Mouse (Mus musculus) MEL (cell line): Measurements from ENCODE around the gene Rangap1. TPM values are rescaled to one million over a fixed set of nuclear protein-coding genes. Genes with fewer than 3 reads are reported as not detected.

Source experiments
- DNase-seq: peaks from one replicate; pipeline ENCODE4 v3.0.0; 2011; ENCODE audit warnings: low read depth, low spot score
- H3K27ac ChIP-seq: 2 replicates; pipeline ENCODE4 v1.5.1; 2012; ENCODE audit warnings: low read depth, mild to moderate bottlenecking, control low read depth, low read length, moderate library complexity; ENCODE audit not compliant: control insufficient read depth
- H3K27me3 ChIP-seq, 2 experiments: fragments of 150-350 bp in 1 of 2; sonication (generic) in 1 of 2; 2 replicates each; pipeline ENCODE4 v1.6.1; 2012; ENCODE audit warnings: low read length in 2 of 2, mild to moderate bottlenecking in 2 of 2, improper control_type of control experiment in 1 of 2, moderate library complexity in 1 of 2; ENCODE audit not compliant: insufficient read depth in 2 of 2, control insufficient read depth in 1 of 2
- H3K36me3 ChIP-seq, 2 experiments: 2 replicates each; pipeline ENCODE4 v1.6.1; 2012 to 2014; ENCODE audit warnings: low read length in 2 of 2, improper control_type of control experiment in 1 of 2, inconsistent platforms in 1 of 2, mild to moderate bottlenecking in 1 of 2; ENCODE audit not compliant: insufficient read depth in 2 of 2, control insufficient read depth in 1 of 2
- H3K4me1 ChIP-seq, 2 experiments: fragments of 150-350 bp in 1 of 2; sonication (generic) in 1 of 2; 2 replicates each; pipeline ENCODE4 v1.6.1; 2012; ENCODE audit warnings: low read length in 2 of 2, improper control_type of control experiment in 1 of 2, mild to moderate bottlenecking in 1 of 2; ENCODE audit not compliant: insufficient read depth in 2 of 2, control insufficient read depth in 1 of 2
- H3K4me3 ChIP-seq, 2 experiments: fragments of 150-350 bp in 1 of 2; sonication (generic) in 1 of 2; 2 replicates each; pipeline ENCODE4 v1.5.1; 2012; ENCODE audit warnings: low read depth in 2 of 2, low read length in 2 of 2, mild to moderate bottlenecking in 2 of 2, moderate library complexity in 2 of 2, control low read depth in 1 of 2, improper control_type of control experiment in 1 of 2; ENCODE audit not compliant: control insufficient read depth in 1 of 2, insufficient read depth in 1 of 2
- H3K79me2 ChIP-seq: 2 replicates; pipeline ENCODE4 v1.6.1; 2012; ENCODE audit warnings: mild to moderate bottlenecking, low read length, moderate library complexity; ENCODE audit not compliant: control insufficient read depth, poor library complexity, insufficient read depth
- H3K9ac ChIP-seq: 2 replicates; pipeline ENCODE4 v1.6.1; 2012; ENCODE audit warnings: low read depth, mild to moderate bottlenecking, control low read depth, low read length, moderate library complexity; ENCODE audit not compliant: control insufficient read depth, poor library complexity, severe bottlenecking
- H3K9me3 ChIP-seq: fragments of 150-350 bp; sonication (generic); replicated peaks from 2 replicates; pipeline ENCODE4 v1.6.1; 2012; ENCODE audit warnings: mild to moderate bottlenecking, low read length, improper control_type of control experiment, moderate library complexity; ENCODE audit not compliant: insufficient read depth
- BHLHE40 ChIP-seq: IDR thresholded peaks from 2 replicates; pipeline ENCODE4 v1.6.1; 2012; ENCODE audit warnings: low read depth, mild to moderate bottlenecking, inconsistent platforms, low read length, improper control_type of control experiment, borderline replicate concordance
- CHD1 ChIP-seq: IDR thresholded peaks from 2 replicates; pipeline ENCODE4 v1.6.1; 2012; ENCODE audit warnings: low read depth, mild to moderate bottlenecking, inconsistent platforms, low read length, improper control_type of control experiment
- CHD2 ChIP-seq: IDR thresholded peaks from 2 replicates; pipeline ENCODE4 v1.6.1; 2011; ENCODE audit warnings: low read length, improper control_type of control experiment
- CTCF ChIP-seq, 3 experiments: IDR thresholded peaks in 2 of 3; conservative IDR thresholded peaks in 1 of 3; 2 replicates each; pipeline ENCODE4 v1.5.1; 2011 to 2012; ENCODE audit warnings: low read length in 3 of 3, low read depth in 2 of 3, mild to moderate bottlenecking in 2 of 3, improper control_type of control experiment in 1 of 3, inconsistent platforms in 1 of 3, mixed read lengths in 1 of 3, moderate library complexity in 1 of 3; ENCODE audit not compliant: control insufficient read depth in 1 of 3, insufficient read depth in 1 of 3, poor library complexity in 1 of 3, severe bottlenecking in 1 of 3
- E2F4 ChIP-seq: IDR thresholded peaks from 2 replicates; pipeline ENCODE4 v1.6.1; 2011; ENCODE audit warnings: low read depth, low read length, improper control_type of control experiment, borderline replicate concordance
- ELF1 ChIP-seq: IDR thresholded peaks from 2 replicates; pipeline ENCODE4 v1.6.1; 2014; ENCODE audit warnings: low read depth, mild to moderate bottlenecking, inconsistent platforms, low read length, improper control_type of control experiment, moderate library complexity
- EP300 ChIP-seq, 2 experiments: IDR thresholded peaks; 2 replicates each; pipeline ENCODE4 v1.6.1; 2011; ENCODE audit warnings: improper control_type of control experiment in 2 of 2, low read length in 2 of 2, low read depth in 1 of 2, mild to moderate bottlenecking in 1 of 2
- ETS1 ChIP-seq: IDR thresholded peaks from 2 replicates; pipeline ENCODE4 v1.6.1; 2012; ENCODE audit warnings: low read depth, mild to moderate bottlenecking, inconsistent platforms, low read length, improper control_type of control experiment, moderate library complexity
- GABPA ChIP-seq: IDR thresholded peaks from 2 replicates; pipeline ENCODE4 v1.6.1; 2012; ENCODE audit warnings: low read depth, mild to moderate bottlenecking, inconsistent platforms, low read length, improper control_type of control experiment, moderate library complexity
- GATA1 ChIP-seq: IDR thresholded peaks from 2 replicates; pipeline ENCODE4 v1.6.1; 2011; ENCODE audit warnings: low read depth, low read length, improper control_type of control experiment
- HCFC1 ChIP-seq: IDR thresholded peaks from 2 replicates; pipeline ENCODE4 v1.6.1; 2012; ENCODE audit warnings: low read depth, mild to moderate bottlenecking, inconsistent platforms, low read length, improper control_type of control experiment, moderate library complexity
- JUND ChIP-seq: IDR thresholded peaks from 2 replicates; pipeline ENCODE4 v1.6.1; 2011; ENCODE audit warnings: low read depth, mild to moderate bottlenecking, improper control_type of control experiment, low read length
- KAT2A ChIP-seq: conservative IDR thresholded peaks from 2 replicates; pipeline ENCODE4 v1.6.1; 2012; ENCODE audit warnings: low read depth, low read length, improper control_type of control experiment, inconsistent platforms
- MAFK ChIP-seq: IDR thresholded peaks from 2 replicates; pipeline ENCODE4 v1.6.1; 2011; ENCODE audit warnings: low read depth, mild to moderate bottlenecking, low read length, improper control_type of control experiment, borderline replicate concordance
- MAX ChIP-seq: IDR thresholded peaks from 2 replicates; pipeline ENCODE4 v1.6.1; 2011; ENCODE audit warnings: low read length, improper control_type of control experiment
- MAZ ChIP-seq: IDR thresholded peaks from 2 replicates; pipeline ENCODE4 v1.6.1; 2012; ENCODE audit warnings: low read depth, mild to moderate bottlenecking, inconsistent platforms, low read length, improper control_type of control experiment
- MEF2A ChIP-seq: IDR thresholded peaks from 2 replicates; pipeline ENCODE4 v1.6.1; 2014; ENCODE audit warnings: low read depth, mild to moderate bottlenecking, inconsistent platforms, low read length, improper control_type of control experiment; ENCODE audit not compliant: poor library complexity, insufficient replicate concordance, severe bottlenecking; ENCODE audit errors: extremely low read depth
- MYB ChIP-seq: IDR thresholded peaks from 2 replicates; pipeline ENCODE4 v1.6.1; 2011; ENCODE audit warnings: mild to moderate bottlenecking, low read depth, low read length, improper control_type of control experiment
- MYC ChIP-seq: IDR thresholded peaks from 2 replicates; pipeline ENCODE4 v1.6.1; 2011; ENCODE audit warnings: low read depth, mild to moderate bottlenecking, low read length, improper control_type of control experiment, moderate library complexity
- NELFE ChIP-seq: IDR thresholded peaks from 2 replicates; pipeline ENCODE4 v1.6.1; 2011; ENCODE audit warnings: low read depth, low read length, improper control_type of control experiment
- NRF1 ChIP-seq: IDR thresholded peaks from 2 replicates; pipeline ENCODE4 v1.6.1; 2014; ENCODE audit warnings: low read depth, mild to moderate bottlenecking, inconsistent platforms, low read length, improper control_type of control experiment, moderate library complexity; ENCODE audit not compliant: poor library complexity, insufficient read depth, severe bottlenecking
- POLR2A ChIP-seq, 2 experiments: IDR thresholded peaks; 2 replicates each; pipeline ENCODE4 v1.6.1; 2011 to 2012; ENCODE audit warnings: low read length in 2 of 2, mild to moderate bottlenecking in 2 of 2, control low read depth in 1 of 2, improper control_type of control experiment in 1 of 2, low read depth in 1 of 2, moderate library complexity in 1 of 2; ENCODE audit not compliant: control insufficient read depth in 1 of 2, insufficient read depth in 1 of 2, poor library complexity in 1 of 2
- POLR2AphosphoS2 ChIP-seq: IDR thresholded peaks from 2 replicates; pipeline ENCODE4 v1.6.1; 2011; ENCODE audit warnings: low read length, improper control_type of control experiment
- POLR2AphosphoS5 ChIP-seq: IDR thresholded peaks from 2 replicates; pipeline ENCODE4 v1.6.1; 2012; ENCODE audit warnings: low read depth, borderline replicate concordance, mild to moderate bottlenecking, inconsistent platforms, low read length, moderate library complexity, mixed read lengths
- RAD21 ChIP-seq: IDR thresholded peaks from 2 replicates; pipeline ENCODE4 v1.6.1; 2011; ENCODE audit warnings: mild to moderate bottlenecking, low read depth, low read length, improper control_type of control experiment
- RCOR1 ChIP-seq: IDR thresholded peaks from 2 replicates; pipeline ENCODE4 v1.6.1; 2012; ENCODE audit warnings: low read depth, mild to moderate bottlenecking, inconsistent platforms, low read length, improper control_type of control experiment
- SIN3A ChIP-seq: IDR thresholded peaks from 2 replicates; pipeline ENCODE4 v1.6.1; 2012; ENCODE audit warnings: low read length, improper control_type of control experiment, inconsistent platforms
- SMC3 ChIP-seq: IDR thresholded peaks from 2 replicates; pipeline ENCODE4 v1.6.1; 2011; ENCODE audit warnings: low read depth, low read length, improper control_type of control experiment
- TAL1 ChIP-seq: IDR thresholded peaks from 2 replicates; pipeline ENCODE4 v1.6.1; 2012; ENCODE audit warnings: mild to moderate bottlenecking, inconsistent platforms, low read length, moderate library complexity, mixed read lengths
- TBP ChIP-seq: IDR thresholded peaks from 2 replicates; pipeline ENCODE4 v1.8.0; 2011; ENCODE audit warnings: low read depth, low read length, improper control_type of control experiment
- TCF12 ChIP-seq: IDR thresholded peaks from 2 replicates; pipeline ENCODE4 v1.6.1; 2014; ENCODE audit warnings: low read depth, mild to moderate bottlenecking, inconsistent platforms, low read length, improper control_type of control experiment, moderate library complexity
- UBTF ChIP-seq: IDR thresholded peaks from 2 replicates; pipeline ENCODE4 v1.6.1; 2012; ENCODE audit warnings: low read depth, mild to moderate bottlenecking, inconsistent platforms, low read length, improper control_type of control experiment, moderate library complexity, borderline replicate concordance; ENCODE audit not compliant: insufficient read depth
- USF1 ChIP-seq: IDR thresholded peaks from 2 replicates; pipeline ENCODE4 v1.6.1; 2014; ENCODE audit warnings: low read depth, mild to moderate bottlenecking, inconsistent platforms, low read length, improper control_type of control experiment, moderate library complexity
- USF2 ChIP-seq, 2 experiments: IDR thresholded peaks; 2 replicates each; pipeline ENCODE4 v1.6.1; 2011 to 2012; ENCODE audit warnings: improper control_type of control experiment in 2 of 2, low read length in 2 of 2, borderline replicate concordance in 1 of 2, inconsistent platforms in 1 of 2, low read depth in 1 of 2, mild to moderate bottlenecking in 1 of 2; ENCODE audit not compliant: insufficient read depth in 1 of 2
- ZC3H11A ChIP-seq: IDR thresholded peaks from 2 replicates; pipeline ENCODE4 v1.6.1; 2012; ENCODE audit warnings: low read depth, mild to moderate bottlenecking, inconsistent platforms, low read length, improper control_type of control experiment
- ZKSCAN1 ChIP-seq: IDR thresholded peaks from 2 replicates; pipeline ENCODE4 v1.6.1; 2012; ENCODE audit warnings: low read depth, mild to moderate bottlenecking, inconsistent platforms, low read length, improper control_type of control experiment, moderate library complexity
- ZMIZ1 ChIP-seq: IDR thresholded peaks from 2 replicates; pipeline ENCODE4 v1.6.1; 2012; ENCODE audit warnings: low read depth, mild to moderate bottlenecking, inconsistent platforms, low read length, improper control_type of control experiment, moderate library complexity
- ZNF384 ChIP-seq: IDR thresholded peaks from 2 replicates; pipeline ENCODE4 v1.6.1; 2012; ENCODE audit warnings: low read depth, mild to moderate bottlenecking, inconsistent platforms, low read length, improper control_type of control experiment
- polyA plus RNA-seq, 2 experiments: library from polyadenylated mRNA; stranded (reverse) in 1 of 2; unstranded in 1 of 2; fragments of >175 nt in 1 of 2; fragments of >200 nt in 1 of 2; gene quantifications; 2 replicates each; pipeline versions ENCODE4 v1.2.1 to v1.2.4; 2012; ENCODE audit warnings: low replicate concordance in 2 of 2, low read depth in 1 of 2; ENCODE audit not compliant: insufficient read length in 2 of 2, insufficient read depth in 1 of 2, missing spikeins in 1 of 2
- total RNA-seq: library from RNA; depleted of rRNA; stranded (reverse); fragments of 300-350 nt; gene quantifications from 2 replicates; pipeline ENCODE4 v1.2.3, GENCODE M21; 2012

The Rangap1 gene
- total and polyA plus RNA-seq, 3 experiments, result 191 to 281 TPM; not detected in 1

DNA sequence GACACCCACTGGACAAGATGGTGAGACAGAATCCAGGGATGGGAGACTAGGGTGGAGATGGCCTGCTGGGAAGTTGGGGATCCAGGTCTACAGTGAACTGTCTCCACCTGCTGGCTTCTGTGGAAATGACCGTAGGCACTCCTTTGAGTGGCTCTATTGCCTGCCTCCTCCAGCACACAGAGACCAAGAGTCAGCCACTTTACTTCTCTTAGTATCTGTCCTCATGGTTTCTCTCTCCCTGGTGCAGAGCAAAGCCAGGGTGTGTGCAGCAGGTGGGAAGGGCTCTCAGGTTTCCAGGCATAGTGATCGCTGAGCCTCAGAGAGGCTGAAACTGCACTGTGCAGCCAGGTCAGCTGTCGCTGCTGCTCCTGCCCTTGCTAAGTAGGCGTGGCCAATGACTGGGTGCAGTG lies 75.1 kb downstream of the Rangap1 start:
- Histone ChIP-seq H3K27ac (no peak overlapping the region), H3K36me3 (peaks cover under 1 to 8% of the 10 kb centered on the region in 2 experiments; a peak in 3 of 4 replicates), H3K9ac (no peak overlapping the region), H3K79me2 (peaks cover 8% of the 10 kb centered on the region), H3K9me3 (no peaks in the 10 kb centered on the region), H3K4me3 (no peak overlapping the region), H3K4me1 (peaks cover under 1 to 3% of the 10 kb centered on the region in 2 experiments; a peak in 2 of 4 replicates), H3K27me3 (no peaks in the 10 kb centered on the region)
- peak; percentile 65 for DNase-seq
- TF ChIP-seq MAX, result no peak
- TF ChIP-seq ZMIZ1, result no peak
- TF ChIP-seq NELFE, result no peak
- TF ChIP-seq HCFC1, result no peak
- TF ChIP-seq NRF1, result no peak
- TF ChIP-seq TBP, result no peak
- no peak for TF ChIP-seq GABPA
- no peak for TF ChIP-seq ETS1
- TF ChIP-seq ZNF384, result 0 out of 2 replicates have a peak, but pooled peaks have one; percentile 15
- TF ChIP-seq KAT2A, result no peak
- TF ChIP-seq MEF2A, result no peak
- TF ChIP-seq GATA1, result no peak
- no peak for TF ChIP-seq POLR2A (IDR thresholded peaks at IDR 0.05; ENCODE audit: control insufficient read depth in 1 of 2, insufficient read depth in 1 of 2, low read depth in 1 of 2, low read length in 2 of 2, poor library complexity in 1 of 2)
- no peak for TF ChIP-seq CHD2
- TF ChIP-seq JUND, result no peak
- TF ChIP-seq MYB, result no peak
- no peak for TF ChIP-seq USF2 (IDR thresholded peaks at IDR 0.05; ENCODE audit: borderline replicate concordance in 1 of 2, insufficient read depth in 1 of 2, low read depth in 1 of 2, low read length in 2 of 2)
- TF ChIP-seq MYC, result no peak
- no peak for TF ChIP-seq TCF12
- no peak for TF ChIP-seq E2F4
- no peak for TF ChIP-seq POLR2AphosphoS2
- peak; percentile 74 for TF ChIP-seq RAD21
- peak; percentile 56 for TF ChIP-seq ZC3H11A
- TF ChIP-seq MAZ, result no peak
- TF ChIP-seq MAFK, result no peak
- TF ChIP-seq RCOR1, result no peak
- TF ChIP-seq CTCF (IDR thresholded peaks at IDR 0.05 in 2 of 3, conservative IDR thresholded peaks at IDR 0.05 in 1 of 3; ENCODE audit: control insufficient read depth in 1 of 3, insufficient read depth in 1 of 3, low read depth in 2 of 3, low read length in 3 of 3, poor library complexity in 1 of 3, severe bottlenecking in 1 of 3), result peak; percentile 67 to 81 (median 69)
- no peak for TF ChIP-seq BHLHE40
- no peak for TF ChIP-seq EP300 (IDR thresholded peaks at IDR 0.05; ENCODE audit: low read depth in 1 of 2, low read length in 2 of 2)
- peak; percentile 35; the same call in 1 of the 2 replicates for TF ChIP-seq SIN3A
- no peak for TF ChIP-seq POLR2AphosphoS5
- TF ChIP-seq TAL1, result no peak
- no peak for TF ChIP-seq UBTF
- TF ChIP-seq ZKSCAN1, result no peak
- no peak for TF ChIP-seq USF1
- TF ChIP-seq ELF1, result no peak
- peak; percentile 79 for TF ChIP-seq SMC3
- TF ChIP-seq CHD1, result no peak
